Mouse (Mus musculus) lung, postnatal 0 days (tissue): ENCODE measurements around the gene Ddx4.

Experiments used
- CTCF ChIP-seq: IDR thresholded peaks from 2 replicates; pipeline ENCODE4 v1.5.1; 2016; ENCODE audit warnings: antibody characterized with exemption, mild to moderate bottlenecking
- EP300 ChIP-seq: IDR thresholded peaks from 2 replicates; pipeline ENCODE4 v1.6.1; 2016; ENCODE audit warnings: antibody characterized with exemption, mild to moderate bottlenecking, control low read depth

- no peak for TF ChIP-seq CTCF
- no peak for TF ChIP-seq EP300
These were observed 28.6 kb downstream of the Ddx4 start for GRCm38 (mm10) chr13:112623656-112624055.
